Mouse (Mus musculus): ENCODE data around the gene Muc4.

DNA sequence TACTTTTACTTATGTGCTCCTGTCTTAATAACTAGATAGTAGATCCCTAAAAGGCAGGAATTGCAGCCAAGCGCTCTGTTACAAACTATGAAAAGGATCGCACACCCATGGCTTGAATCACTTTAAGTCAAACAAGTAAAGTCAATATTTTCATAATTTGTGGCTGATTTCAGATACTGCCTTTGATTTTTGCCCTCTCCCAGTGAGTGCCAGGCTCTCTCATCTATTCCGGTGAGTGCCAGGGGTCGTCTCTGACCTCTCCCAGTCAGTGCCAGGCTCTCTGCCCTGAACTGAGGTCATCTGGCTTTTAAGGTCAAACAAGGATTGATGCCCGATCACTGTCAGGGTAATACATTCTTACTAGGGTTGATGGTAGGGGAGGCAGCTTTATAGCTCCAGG, 82.8 kb downstream of the Muc4 start:
- no peak for TF ChIP-seq POLR2A (IDR thresholded peaks at IDR 0.05; ENCODE audit: extremely low read depth, insufficient read depth, low read length)
- TF ChIP-seq CTCF (IDR thresholded peaks at IDR 0.05; ENCODE audit: extremely low read depth, insufficient read depth, low read length), result no peak

Data from cortical plate, adult 2 months (tissue).